Mouse (Mus musculus) C2C12 (cell line): ENCODE measurements around the gene Ina. TPM values are rescaled to one million over a fixed set of nuclear protein-coding genes. Genes with fewer than 3 reads are reported as not detected.

ENCODE experiments used
- H3K27me3 ChIP-seq: one replicate; pipeline ENCODE4 v1.6.1; 2011; ENCODE audit not compliant: control insufficient read depth, insufficient read depth, insufficient read length
- H3K36me3 ChIP-seq: one replicate; pipeline ENCODE4 v1.6.1; 2011; ENCODE audit not compliant: control insufficient read depth, insufficient read depth
- H3K4me3 ChIP-seq: one replicate; pipeline ENCODE4 v1.5.1; 2011; ENCODE audit warnings: mild to moderate bottlenecking, control low read depth; ENCODE audit not compliant: poor library complexity, insufficient read depth, severe bottlenecking
- H3K79me2 ChIP-seq: one replicate; pipeline ENCODE4 v1.6.1; 2011; ENCODE audit not compliant: control insufficient read depth, insufficient read depth
- H3K79me3 ChIP-seq: one replicate; pipeline ENCODE4 v1.6.1; 2011; ENCODE audit warnings: low read depth, control low read depth
- H3ac ChIP-seq: one replicate; pipeline ENCODE3; 2011; ENCODE audit warnings: low read depth; ENCODE audit not compliant: control insufficient read depth, insufficient read length
- CEBPB ChIP-seq: IDR thresholded peaks from one replicate; pipeline ENCODE4 v1.6.1; 2011; ENCODE audit warnings: low read depth, mild to moderate bottlenecking, control low read depth, moderate library complexity
- CTCF ChIP-seq: IDR thresholded peaks from one replicate; pipeline ENCODE4 v1.5.1; 2011; ENCODE audit not compliant: control insufficient read depth, insufficient read depth, insufficient read length
- FOSL1 ChIP-seq: IDR thresholded peaks from one replicate; pipeline ENCODE4 v1.8.0; 2011; ENCODE audit warnings: mild to moderate bottlenecking, low read length; ENCODE audit not compliant: poor library complexity, insufficient read depth, severe bottlenecking
- MAX ChIP-seq: IDR thresholded peaks from one replicate; pipeline ENCODE4 v1.6.1; 2011; ENCODE audit warnings: mild to moderate bottlenecking, control low read depth
- MYOD1 ChIP-seq: IDR thresholded peaks from one replicate; pipeline ENCODE4 v1.6.1; 2011; ENCODE audit warnings: low read depth; ENCODE audit not compliant: control insufficient read depth, insufficient read length
- MYOG ChIP-seq: IDR thresholded peaks from one replicate; pipeline ENCODE4 v1.6.1; 2011; ENCODE audit not compliant: control insufficient read depth, insufficient read length; ENCODE audit errors: extremely low read depth
- USF1 ChIP-seq: IDR thresholded peaks from one replicate; pipeline ENCODE4 v1.6.1; 2011; ENCODE audit warnings: low read depth, mild to moderate bottlenecking, control low read depth, moderate library complexity
- polyA plus RNA-seq: library from polyadenylated mRNA; unstranded; fragments of >200 nt; fragmentation: generic; extraction: Trizol; gene quantifications from one replicate; pipeline ENCODE4 v1.2.1, GENCODE M21; 2012; ENCODE audit warnings: missing spikeins

The Ina gene
- polyA plus RNA-seq, 1 experiment, result not detected

DNA sequence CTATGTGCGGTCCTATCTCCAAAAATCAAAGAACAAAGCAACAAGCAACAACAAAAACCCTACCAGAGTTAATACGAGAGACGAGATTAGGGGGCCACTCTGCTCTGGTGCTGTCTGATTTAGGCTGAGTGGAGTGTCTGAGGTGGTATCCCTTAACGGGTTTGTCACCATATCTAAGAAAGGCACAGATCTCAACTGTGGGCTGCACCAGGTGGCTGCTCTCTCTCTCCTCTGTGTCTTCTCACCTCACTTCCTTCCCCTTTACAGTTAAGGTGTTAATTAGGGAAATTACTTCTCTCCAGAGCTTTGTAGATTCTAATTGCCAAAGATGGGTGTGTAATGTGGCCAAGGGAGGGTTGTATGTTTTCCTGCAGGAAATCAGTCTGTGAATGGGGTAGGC lies 8.2 kb downstream of the Ina start:
- Histone ChIP-seq H3K36me3 (no peaks in the 10 kb centered on the region), H3ac (no peak overlapping the region), H3K27me3 (peaks cover 7% of the 10 kb centered on the region), H3K4me3 (no peak overlapping the region), H3K79me2 (no peaks in the 10 kb centered on the region), H3K79me3 (no peaks in the 10 kb centered on the region)
- TF ChIP-seq CTCF, result no peak
- TF ChIP-seq MYOG, result no peak
- TF ChIP-seq MAX, result no peak
- no peak for TF ChIP-seq MYOD1
- TF ChIP-seq USF1, result no peak
- TF ChIP-seq CEBPB, result no peak
- TF ChIP-seq FOSL1, result no peak

DNA sequence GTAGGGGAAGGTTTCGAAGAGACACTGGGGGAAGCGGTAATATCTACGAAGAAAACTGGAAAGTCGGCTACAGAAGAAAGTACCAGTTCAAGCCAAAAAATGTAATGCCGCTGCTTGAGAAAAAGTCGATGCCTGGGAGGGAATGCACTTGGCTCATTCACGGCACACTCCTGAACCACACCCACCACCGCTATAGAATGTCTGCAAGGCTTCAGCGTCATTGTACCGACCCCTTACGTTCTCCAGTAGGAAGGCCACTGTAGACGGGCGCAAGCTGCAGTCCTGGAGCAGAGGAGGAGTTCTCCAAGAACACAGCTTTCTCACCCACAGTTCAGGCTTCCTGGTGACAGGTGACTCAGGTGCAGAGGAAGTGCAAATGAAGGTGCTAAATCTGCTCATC lies 9.0 kb downstream of the Ina start:
- TF ChIP-seq CEBPB, result no peak
- no peak for TF ChIP-seq USF1
- no peak for TF ChIP-seq CTCF
- TF ChIP-seq FOSL1, result no peak
- TF ChIP-seq MYOD1, result no peak
- TF ChIP-seq MAX, result no peak
- TF ChIP-seq MYOG, result no peak
- Histone ChIP-seq H3ac (no peak overlapping the region), H3K79me2 (no peaks in the 10 kb centered on the region), H3K36me3 (no peaks in the 10 kb centered on the region), H3K4me3 (no peak overlapping the region), H3K79me3 (no peaks in the 10 kb centered on the region), H3K27me3 (peaks cover 6% of the 10 kb centered on the region)

DNA sequence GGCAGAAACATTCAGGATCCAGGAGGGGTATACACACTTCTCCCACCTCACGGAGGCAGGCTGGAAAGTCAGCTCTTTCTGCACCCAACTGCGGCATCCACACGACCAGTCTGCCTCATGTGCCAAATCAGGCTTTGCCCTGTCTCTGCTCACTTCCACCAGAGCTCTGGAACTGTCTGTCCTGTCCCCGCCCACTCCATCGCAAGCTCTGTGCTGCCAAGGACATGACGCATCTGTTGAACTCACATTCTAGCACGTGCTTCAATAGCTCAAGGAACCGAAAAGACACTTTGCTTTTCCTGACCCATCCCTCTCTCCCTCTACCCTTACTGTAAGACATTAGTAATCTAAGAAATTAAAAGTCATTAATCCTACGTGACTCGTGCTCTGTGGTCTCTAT lies 10.5 kb downstream of the Ina start:
- Histone ChIP-seq H3K79me3 (no peaks in the 10 kb centered on the region), H3K27me3 (no peaks in the 10 kb centered on the region)
- TF ChIP-seq MAX (no peak), FOSL1 (no peak), MYOG (no peak), USF1 (no peak), MYOD1 (no peak), CTCF (no peak), CEBPB (no peak)

DNA sequence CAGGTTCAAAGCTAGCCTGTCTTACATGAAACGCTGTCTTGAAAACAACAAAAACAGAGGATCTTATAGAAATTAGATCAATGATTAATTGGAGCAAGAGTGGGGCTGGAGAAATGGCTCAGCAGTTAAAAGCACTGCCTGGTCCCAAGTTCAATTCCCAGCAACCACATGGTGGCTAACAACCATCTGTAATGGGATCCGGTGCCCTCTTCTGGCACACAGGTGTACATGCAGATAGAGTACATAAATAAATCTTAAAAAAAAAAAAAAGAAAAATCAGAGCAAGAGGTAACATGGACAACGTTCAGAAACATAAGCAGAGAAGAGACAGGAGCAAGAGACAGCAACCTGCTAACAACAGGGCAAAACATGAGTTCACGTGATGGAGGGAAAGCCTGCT lies 12.0 kb downstream of the Ina start:
- H3K4me3 ChIP-seq, result no peak overlapping the region
- TF ChIP-seq USF1 (no peak), CTCF (no peak), MAX (no peak), MYOD1 (no peak), MYOG (no peak), FOSL1 (no peak), CEBPB (no peak)
- H3K79me2 ChIP-seq, result no peaks in the 10 kb centered on the region
- no peaks in the 10 kb centered on the region for H3K79me3 ChIP-seq
- no peaks in the 10 kb centered on the region for H3K36me3 ChIP-seq
- H3K27me3 ChIP-seq, result no peaks in the 10 kb centered on the region
- H3ac ChIP-seq, result no peak overlapping the region

More for the DNA sequence above, 10.5 kb downstream of the Ina start:
- Histone ChIP-seq H3K4me3 (no peak overlapping the region), H3K36me3 (no peaks in the 10 kb centered on the region), H3K79me2 (no peaks in the 10 kb centered on the region), H3ac (no peak overlapping the region)

DNA sequence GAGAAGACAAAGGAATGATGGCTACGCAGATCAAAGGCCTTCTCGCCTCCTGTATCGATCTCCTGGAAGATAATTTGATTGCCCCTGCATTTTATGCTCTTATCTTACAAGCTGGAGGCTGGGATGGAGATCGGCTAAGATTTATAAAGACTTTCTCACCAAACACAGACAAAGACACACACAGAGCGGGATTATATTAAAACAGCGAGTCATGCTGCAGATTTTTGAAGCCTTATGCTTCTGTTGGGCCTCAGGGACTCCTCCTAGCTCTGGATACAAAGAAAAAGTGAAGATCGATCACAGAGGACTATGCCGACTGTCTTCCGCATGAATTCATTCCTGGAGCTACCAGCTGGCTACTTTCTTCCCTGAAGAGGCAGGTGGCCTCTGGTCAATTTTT lies 15.3 kb downstream of the Ina start:
- Histone ChIP-seq H3K27me3 (no peaks in the 10 kb centered on the region), H3K4me3 (no peak overlapping the region), H3K79me3 (no peaks in the 10 kb centered on the region), H3K79me2 (no peaks in the 10 kb centered on the region), H3K36me3 (peaks cover 13% of the 10 kb centered on the region), H3ac (no peak overlapping the region)
- TF ChIP-seq CTCF, result no peak
- TF ChIP-seq USF1, result no peak
- no peak for TF ChIP-seq CEBPB

DNA sequence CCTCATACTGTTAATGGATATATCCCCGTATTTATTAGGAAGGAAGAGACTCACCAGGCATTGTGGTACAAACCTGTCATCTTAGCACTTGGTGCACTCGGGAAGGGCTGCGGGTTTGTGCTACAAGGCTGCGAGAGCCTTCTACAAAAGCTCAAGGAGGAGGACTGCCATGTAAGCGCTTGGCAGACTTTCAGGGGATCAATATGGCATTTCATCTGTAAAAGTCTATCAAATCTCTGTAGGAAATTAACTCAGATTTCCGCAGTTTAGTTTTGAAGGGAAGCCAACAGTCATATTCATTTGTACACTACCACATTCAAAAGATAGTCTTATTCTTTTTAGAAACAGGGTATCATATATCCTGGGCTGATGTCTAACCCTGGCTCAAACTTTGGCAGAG lies 17.3 kb downstream of the Ina start:
- Histone ChIP-seq H3K4me3 (no peak overlapping the region), H3K79me2 (no peaks in the 10 kb centered on the region), H3ac (no peak overlapping the region), H3K36me3 (peaks cover 26% of the 10 kb centered on the region), H3K79me3 (no peaks in the 10 kb centered on the region), H3K27me3 (no peaks in the 10 kb centered on the region)
- no peak for TF ChIP-seq MYOG
- no peak for TF ChIP-seq MYOD1
- no peak for TF ChIP-seq MAX
- no peak for TF ChIP-seq CEBPB
- TF ChIP-seq USF1, result no peak
- no peak for TF ChIP-seq CTCF
- no peak for TF ChIP-seq FOSL1
